Mouse (Mus musculus) bone marrow, adult 2 months (tissue): ENCODE measurements around the gene Flt3l. TPM values are rescaled to one million over a fixed set of nuclear protein-coding genes. Genes with fewer than 3 reads are reported as not detected.

ENCODE experiments used
- H3K27ac ChIP-seq: fragments of 200-500 bp; 2 replicates; pipeline ENCODE4 v1.5.1; 2012; ENCODE audit warnings: low read depth, mild to moderate bottlenecking, control low read depth, inconsistent platforms, low read length; ENCODE audit not compliant: control insufficient read depth, poor library complexity, insufficient read depth
- H3K4me1 ChIP-seq: fragments of 200-500 bp; 2 replicates; pipeline ENCODE4 v1.6.1; 2011; ENCODE audit warnings: low read length; ENCODE audit not compliant: control insufficient read depth, insufficient read depth
- H3K4me3 ChIP-seq: fragments of 200-500 bp; replicated peaks from 2 replicates; pipeline ENCODE3; 2011; ENCODE audit warnings: mild to moderate bottlenecking, low read depth, low read length, control low read depth; ENCODE audit not compliant: control insufficient read depth
- CTCF ChIP-seq: fragments of 200-500 bp; IDR thresholded peaks from 2 replicates; pipeline ENCODE4 v1.5.1; 2011; ENCODE audit warnings: low read length, control low read depth; ENCODE audit not compliant: control insufficient read depth, insufficient read depth
- POLR2A ChIP-seq: fragments of 200-500 bp; IDR thresholded peaks from 2 replicates; pipeline ENCODE4 v1.6.1; 2011; ENCODE audit warnings: low read depth, mild to moderate bottlenecking, control low read depth, low read length, borderline replicate concordance; ENCODE audit not compliant: control insufficient read depth
- WGBS: fragments of 180-500 bp; shearing (Covaris S2); methylation state at CpG from one replicate; pipeline ENCODE4 v1.1.7; 2018; 5-methylcytosine and 5-hydroxymethylcytosine counted together
- polyA plus RNA-seq: library from polyadenylated mRNA; stranded (reverse); fragments of >200 nt; gene quantifications from 2 replicates; pipeline ENCODE4 v1.2.4, GENCODE M21; 2011; ENCODE audit warnings: low replicate concordance; ENCODE audit not compliant: missing spikeins, insufficient read depth, insufficient read length

Flt3l gene
- polyA plus RNA-seq, 1 experiment, result 85.0 TPM

DNA sequence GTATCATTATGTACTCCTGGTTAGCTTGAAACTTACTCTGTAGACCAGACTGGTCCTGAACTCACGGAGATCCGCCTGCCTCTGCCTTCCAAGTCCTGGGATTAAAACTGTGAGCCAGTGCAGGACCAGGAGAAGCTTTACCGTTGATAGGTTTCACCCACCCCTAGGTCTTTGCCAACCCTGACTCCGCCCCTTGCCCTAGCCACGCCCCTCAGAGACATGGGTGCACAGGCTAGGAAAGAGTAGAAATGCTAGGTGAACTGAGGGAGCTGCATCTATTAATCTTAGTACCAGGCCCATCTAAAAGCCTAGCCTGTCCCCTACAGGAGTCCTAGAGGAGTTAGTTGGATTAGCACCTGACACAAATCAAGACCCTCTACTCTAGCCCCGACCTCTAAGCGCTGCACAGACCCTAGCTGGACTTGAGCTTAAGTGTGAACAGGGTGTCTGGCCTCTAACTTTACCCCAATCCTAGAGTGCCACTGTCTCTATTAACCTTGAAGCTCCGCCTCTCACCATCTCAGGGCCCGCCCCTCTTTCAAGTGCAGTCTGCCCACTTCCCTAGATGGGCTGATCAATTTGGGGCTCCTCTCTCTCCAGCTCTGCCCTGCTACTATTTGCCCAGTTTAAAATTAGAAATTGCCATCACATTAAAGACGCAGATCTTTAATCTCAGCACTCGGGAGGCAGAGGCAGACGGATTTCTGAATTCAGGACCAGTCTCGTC, 45.8 kb downstream of the Flt3l start:
- Histone ChIP-seq H3K4me3 (no peak overlapping the region), H3K4me1 (no peaks in the 10 kb centered on the region), H3K27ac (no peak overlapping the region)
- WGBS, result 51% methylated on average over 13 of the region's 13 CpGs
- TF ChIP-seq CTCF (no peak), POLR2A (no peak)

DNA sequence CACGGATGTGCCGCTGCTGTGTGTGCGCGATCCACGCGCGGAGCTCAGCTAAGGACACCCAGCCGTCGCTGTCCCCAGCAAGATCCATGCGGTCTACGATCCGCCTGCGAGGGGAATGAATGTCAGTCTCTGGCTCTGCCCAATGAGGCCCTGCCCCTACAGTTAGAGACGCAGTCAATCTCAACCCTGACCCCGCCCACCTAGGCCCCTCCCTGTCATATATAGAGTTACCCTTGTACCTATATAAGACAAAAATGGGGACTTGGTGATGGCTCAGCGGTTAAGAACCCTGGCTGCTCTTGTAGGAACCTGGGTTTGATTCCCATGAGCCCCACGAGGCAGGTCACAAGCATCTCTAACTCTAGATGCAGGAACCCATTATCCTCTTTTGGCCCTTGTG, 47.6 kb downstream of the Flt3l start:
- Histone ChIP-seq H3K27ac (no peak overlapping the region), H3K4me3 (no peak overlapping the region), H3K4me1 (no peaks in the 10 kb centered on the region)
- TF ChIP-seq POLR2A (no peak), CTCF (no peak)
- 93% methylated on average over 17 of the region's 17 CpGs for WGBS

DNA sequence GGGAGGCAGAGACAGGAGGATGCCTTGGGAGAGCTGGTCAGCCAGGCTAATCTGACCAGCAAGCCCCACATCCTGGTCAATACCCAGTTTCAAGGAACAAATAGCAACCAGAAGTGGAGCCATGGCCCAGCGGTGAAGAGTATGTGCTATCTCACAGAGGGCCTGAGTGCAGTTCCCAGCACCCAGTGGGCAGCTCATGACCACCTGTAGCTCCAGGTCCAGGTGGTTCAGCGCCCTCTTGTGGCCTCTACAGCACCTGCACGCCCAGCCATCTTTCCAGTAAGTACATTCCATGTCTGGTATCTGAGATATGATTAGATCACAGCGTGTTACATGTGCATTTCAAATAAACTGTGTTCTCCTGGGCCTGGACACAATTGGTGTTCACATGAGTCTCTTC, 50.1 kb downstream of the Flt3l start:
- WGBS, result 75% methylated on average over 4 of the region's 4 CpGs
- TF ChIP-seq CTCF, result peak; percentile 54; the same call in 1 of the 2 replicates
- no peak for TF ChIP-seq POLR2A

DNA sequence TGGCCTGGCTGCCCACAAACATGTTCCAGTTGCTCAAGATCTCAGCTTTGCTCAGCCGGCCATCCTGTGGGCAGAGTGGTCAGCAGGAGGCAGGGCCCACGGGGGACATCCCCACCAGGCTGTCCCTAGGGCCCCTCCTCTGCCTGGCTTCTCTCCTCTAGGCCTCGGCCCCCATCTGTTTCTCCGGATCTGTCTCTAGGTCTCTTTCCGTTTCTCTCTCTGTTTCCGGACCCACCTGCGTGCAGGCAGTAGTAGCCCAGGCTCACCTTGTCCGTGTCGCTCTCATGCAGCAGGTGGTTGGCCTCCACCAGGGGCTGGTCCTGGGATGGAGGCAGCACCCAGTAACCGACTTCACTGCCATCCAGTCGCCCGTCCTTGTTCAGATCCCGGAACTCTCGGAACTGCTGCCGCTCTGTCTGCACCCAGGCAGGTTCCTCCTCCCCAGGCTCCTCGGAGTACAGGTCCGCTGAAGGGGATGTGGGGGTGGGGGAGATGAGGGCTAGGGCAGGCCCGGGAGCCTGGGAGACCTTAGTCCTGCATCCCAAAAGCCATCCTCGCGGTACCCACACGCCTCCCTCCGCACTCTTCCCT, 52.8 kb downstream of the Flt3l start:
- WGBS, result 35% methylated on average over 22 of the region's 22 CpGs
- H3K4me1 ChIP-seq, result peaks cover 3% of the 10 kb centered on the region; the same call in 1 of the 2 replicates
- H3K4me3 ChIP-seq, result peak overlapping the region; percentile 50
- peak overlapping the region; percentile 53 for H3K27ac ChIP-seq
- TF ChIP-seq CTCF (no peak), POLR2A (0 out of 2 replicates have a peak, but pooled peaks have one; percentile 37)

More for the DNA sequence above, 50.1 kb downstream of the Flt3l start:
- H3K4me1 ChIP-seq, result peaks cover 3% of the 10 kb centered on the region; the same call in 1 of the 2 replicates
- no peak overlapping the region for H3K4me3 ChIP-seq
- H3K27ac ChIP-seq, result no peak overlapping the region

DNA sequence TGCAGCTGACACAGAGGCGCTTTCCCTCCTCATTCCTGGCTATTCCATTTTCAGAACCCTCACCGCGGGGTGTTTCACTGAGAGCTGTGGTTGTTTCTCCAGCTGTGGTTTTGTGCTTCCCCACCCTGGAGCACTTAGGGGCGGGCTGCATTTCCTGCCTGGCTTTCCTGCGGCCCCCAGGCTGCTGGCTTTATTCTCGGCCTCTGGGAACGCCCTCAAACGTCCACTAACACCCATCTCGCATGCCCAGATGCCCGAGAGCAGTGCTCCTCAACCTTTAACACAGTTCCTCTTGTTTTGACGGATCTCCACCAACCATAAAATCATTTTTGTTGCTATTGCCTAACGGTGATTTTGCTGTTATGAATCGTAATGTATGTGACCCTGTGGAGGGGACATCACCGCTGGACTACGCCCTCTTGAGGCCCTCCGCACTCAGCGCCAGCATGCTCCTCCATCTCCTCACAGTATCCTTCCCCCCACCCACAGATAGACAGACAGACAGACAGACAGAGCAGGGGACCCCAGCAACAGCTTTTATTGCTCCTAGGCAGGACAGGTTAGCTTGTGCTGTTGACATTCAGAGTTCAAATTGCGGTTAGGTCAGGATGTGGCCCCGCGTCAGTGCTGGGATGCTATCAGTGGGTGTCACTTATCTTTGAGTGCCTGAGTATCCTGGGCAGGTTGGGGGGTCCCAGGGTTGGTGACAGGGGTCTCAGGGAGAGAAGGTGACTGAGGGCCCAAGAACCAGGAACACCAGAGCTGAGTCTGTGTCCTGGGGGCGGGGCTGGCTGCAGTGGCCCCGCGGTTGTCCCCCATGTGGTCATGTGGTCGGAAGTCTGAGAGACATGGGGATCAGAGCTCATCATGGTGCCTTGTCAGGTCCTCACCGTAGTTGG, 53.6 kb downstream of the Flt3l start:
- under 1% methylated on average over 25 of the region's 25 CpGs for WGBS
- peak; percentile 66; the same call in 1 of the 2 replicates for TF ChIP-seq POLR2A
- TF ChIP-seq CTCF, result peak; percentile 36; the same call in 1 of the 2 replicates
- H3K4me3 ChIP-seq, result peak overlapping the region; percentile 50
- H3K27ac ChIP-seq, result peak overlapping the region; percentile 53
- H3K4me1 ChIP-seq, result peaks cover 3% of the 10 kb centered on the region; the same call in 1 of the 2 replicates

DNA sequence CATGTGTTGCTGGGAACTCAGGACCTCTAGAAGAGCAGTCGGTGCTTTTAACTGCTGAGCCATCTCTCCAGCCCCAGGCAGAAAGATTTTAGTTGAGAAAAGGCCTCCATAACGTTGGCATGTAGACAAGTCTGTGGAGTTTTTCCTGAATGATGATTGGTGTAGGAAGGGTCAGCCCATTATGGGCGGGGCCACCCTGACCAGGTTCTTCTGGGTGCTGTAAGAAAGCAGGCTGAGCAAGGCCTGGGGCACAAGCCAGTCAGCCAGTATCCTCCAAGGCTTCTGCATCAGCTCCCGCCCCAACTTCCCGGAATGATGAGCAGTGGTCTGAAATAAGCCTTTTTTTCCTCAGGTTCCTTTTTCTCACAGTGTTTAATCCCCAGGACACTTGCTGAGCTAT, 55.2 kb downstream of the Flt3l start:
- 66% methylated on average over 5 of the region's 5 CpGs for WGBS
- Histone ChIP-seq H3K4me1 (peaks cover 3% of the 10 kb centered on the region; the same call in 1 of the 2 replicates), H3K27ac (no peak overlapping the region), H3K4me3 (no peak overlapping the region)
- TF ChIP-seq CTCF, result no peak
- TF ChIP-seq POLR2A, result no peak

DNA sequence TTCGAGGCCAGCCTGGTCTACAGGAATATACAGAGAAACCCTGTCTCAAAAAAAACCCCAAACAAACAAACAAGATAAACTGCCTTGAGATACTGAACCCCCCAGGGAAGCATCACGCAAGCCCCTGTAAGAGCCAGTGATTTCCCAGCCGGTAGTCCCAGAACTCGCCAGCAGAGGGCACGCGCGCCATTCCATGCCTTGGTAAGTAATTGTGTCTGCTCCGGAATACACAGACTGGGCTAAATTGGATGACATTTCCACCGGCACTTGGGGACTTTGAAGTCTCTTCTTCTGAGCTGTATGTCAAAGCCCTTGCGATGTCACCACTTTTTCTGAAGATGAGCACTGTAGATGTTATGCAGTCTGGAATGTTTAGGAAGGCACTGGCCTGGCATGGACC, 56.4 kb downstream of the Flt3l start:
- H3K27ac ChIP-seq, result no peak overlapping the region
- no peak overlapping the region for H3K4me3 ChIP-seq
- TF ChIP-seq POLR2A (no peak), CTCF (peak; percentile 91)
- H3K4me1 ChIP-seq, result peaks cover 3% of the 10 kb centered on the region; the same call in 1 of the 2 replicates
- 0% methylated on average over 10 of the region's 10 CpGs for whole genome bisulfite sequencing

Other genes starting within 250 kb of the Flt3l start
- 14.6 and 25.4 TPM in 2 replicates for gene Med25, start 243.7 kb downstream of the Flt3l start, polyA plus RNA-seq
- 7.0 and 21.8 TPM in 2 replicates for gene Fuz, start 240.4 kb downstream of the Flt3l start, polyA plus RNA-seq
- gene Ap2a1, start 206.9 kb downstream of the Flt3l start, polyA plus RNA-seq, result 43.5 and 60.3 TPM in 2 replicates
- not detected in 2 replicates for gene Tsks, start 193.2 kb downstream of the Flt3l start, polyA plus RNA-seq
- gene Cpt1c, start 161.6 kb downstream of the Flt3l start, polyA plus RNA-seq, result 6.5 TPM in 2 replicates
- gene Prmt1, start 149.9 kb downstream of the Flt3l start, polyA plus RNA-seq, result 192 and 337 TPM in 2 replicates
- 71.4 and 165 TPM in 2 replicates for gene Irf3, start 138.8 kb downstream of the Flt3l start, polyA plus RNA-seq
- 28.9 and 40.8 TPM in 2 replicates for gene Bcl2l12, start 137.7 kb downstream of the Flt3l start, polyA plus RNA-seq
- gene Scaf1, start 120.1 kb downstream of the Flt3l start, polyA plus RNA-seq, result 45.6 and 72.1 TPM in 2 replicates
- gene Rras, start 118.5 kb downstream of the Flt3l start, polyA plus RNA-seq, result 11.0 and 14.9 TPM in 2 replicates
- 8.6 and 14.3 TPM in 2 replicates for gene Prr12, start 83.6 kb downstream of the Flt3l start, polyA plus RNA-seq
- 31.8 and 44.8 TPM in 2 replicates for gene Nosip, start 74.0 kb downstream of the Flt3l start, polyA plus RNA-seq
- 13.8 and 18.2 TPM in 2 replicates for gene Prrg2, start 73.8 kb downstream of the Flt3l start, polyA plus RNA-seq
- 10.6 and 16.0 TPM in 2 replicates for gene Rcn3, start 44.2 kb downstream of the Flt3l start, polyA plus RNA-seq
- gene Fcgrt, start 32.6 kb downstream of the Flt3l start, polyA plus RNA-seq, result 13.9 and 19.1 TPM in 2 replicates
- gene Rps11, start 12.0 kb downstream of the Flt3l start, polyA plus RNA-seq, result 982 and 1,240 TPM in 2 replicates
- gene Rpl13a, start 7.7 kb downstream of the Flt3l start, polyA plus RNA-seq, result 2,527 and 4,441 TPM in 2 replicates
- not detected in 2 replicates for gene Gm45713, start 201 bp downstream of the Flt3l start, polyA plus RNA-seq
- gene Pih1d1, start 17.9 kb upstream of the Flt3l start, polyA plus RNA-seq, result 39.2 and 92.4 TPM in 2 replicates
- gene Aldh16a1, start 18.2 kb upstream of the Flt3l start, polyA plus RNA-seq, result 49.6 and 113 TPM in 2 replicates
- 1.3 TPM in 1 of 2 replicates, not detected in the other for gene Slc17a7, start 27.5 kb upstream of the Flt3l start, polyA plus RNA-seq
- 1.2 TPM in 1 of 2 replicates, not detected in the other for gene Gfy, start 43.1 kb upstream of the Flt3l start, polyA plus RNA-seq
- gene Pth2, start 44.6 kb upstream of the Flt3l start, polyA plus RNA-seq, result not detected in 2 replicates
- gene Ccdc155, start 68.5 kb upstream of the Flt3l start, polyA plus RNA-seq, result not detected in 2 replicates
- gene Dkkl1, start 75.7 kb upstream of the Flt3l start, polyA plus RNA-seq, result 1.5 TPM in 1 of 2 replicates, not detected in the other
- gene Tead2, start 79.3 kb upstream of the Flt3l start, polyA plus RNA-seq, result 5.0 and 10.9 TPM in 2 replicates
- gene Cd37, start 102.7 kb upstream of the Flt3l start, polyA plus RNA-seq, result 214 and 405 TPM in 2 replicates
- gene Slc6a16, start 104.7 kb upstream of the Flt3l start, polyA plus RNA-seq, result not detected in 2 replicates
- not detected in 2 replicates for gene Slc6a21, start 141.1 kb upstream of the Flt3l start, polyA plus RNA-seq
- gene Trpm4, start 197.3 kb upstream of the Flt3l start, polyA plus RNA-seq, result 2.6 and 3.9 TPM in 2 replicates
- 1.5 and 1.7 TPM in 2 replicates for gene Hrc, start 198.9 kb upstream of the Flt3l start, polyA plus RNA-seq
- gene Ppfia3, start 230.6 kb upstream of the Flt3l start, polyA plus RNA-seq, result not detected in 2 replicates
- not detected in 2 replicates for gene Lin7b, start 234.2 kb upstream of the Flt3l start, polyA plus RNA-seq